Mouse (Mus musculus) midbrain, embryonic 15.5 days (tissue): ENCODE measurements around the gene Abl2. TPM values are rescaled to one million over a fixed set of nuclear protein-coding genes. Genes with fewer than 3 reads are reported as not detected.

Experiments
- ATAC-seq: fragments of 200-750 bp; cut with Nextera tagmentation; replicated peaks from 2 replicates; pipeline ENCODE4 v1.8.0; 2017; ENCODE audit warnings: moderate TSS enrichment
- H3K27ac ChIP-seq: fragments of 300-500 bp; sonication (generic); 2 replicates; pipeline ENCODE4 v1.5.1; 2015; ENCODE audit warnings: mild to moderate bottlenecking, inconsistent platforms
- H3K27me3 ChIP-seq: fragments of 300-500 bp; sonication (generic); replicated peaks from 2 replicates; pipeline ENCODE4 v1.6.1; 2015; ENCODE audit warnings: inconsistent platforms
- H3K36me3 ChIP-seq: fragments of 300-500 bp; sonication (generic); replicated peaks from 2 replicates; pipeline ENCODE4 v1.6.1; 2015; ENCODE audit warnings: inconsistent platforms
- H3K4me1 ChIP-seq: fragments of 300-500 bp; sonication (generic); 2 replicates; pipeline ENCODE4 v1.6.1; 2015; ENCODE audit warnings: inconsistent platforms
- H3K4me2 ChIP-seq: fragments of 300-500 bp; sonication (generic); 2 replicates; pipeline ENCODE4 v1.6.1; 2015; ENCODE audit warnings: inconsistent platforms, mild to moderate bottlenecking, moderate library complexity
- H3K4me3 ChIP-seq: fragments of 300-500 bp; sonication (generic); 2 replicates; pipeline ENCODE4 v1.5.1; 2015; ENCODE audit warnings: mild to moderate bottlenecking, inconsistent platforms
- H3K9ac ChIP-seq: fragments of 300-500 bp; sonication (generic); 2 replicates; pipeline ENCODE4 v1.6.1; 2015; ENCODE audit warnings: mild to moderate bottlenecking, inconsistent platforms
- H3K9me3 ChIP-seq: fragments of 300-500 bp; sonication (generic); 2 replicates; pipeline ENCODE4 v1.6.1; 2016; ENCODE audit warnings: inconsistent platforms
- WGBS: fragments of 180-500 bp; shearing (Covaris S2); methylation state at CpG from one replicate; pipeline ENCODE4 v1.1.7; 2015; ENCODE audit warnings: mixed read lengths; 5-methylcytosine and 5-hydroxymethylcytosine counted together
- polyA plus RNA-seq: library from polyadenylated mRNA; unstranded; fragments of >200 nt; fragmentation: Nextera tagmentation; extraction: Ambion mirVana; gene quantifications from 2 replicates; pipeline ENCODE4 v1.2.1, GENCODE M21; 2015

Abl2 gene
- polyA plus RNA-seq, 1 experiment from 2014 or later: 6.8 TPM

DNA sequence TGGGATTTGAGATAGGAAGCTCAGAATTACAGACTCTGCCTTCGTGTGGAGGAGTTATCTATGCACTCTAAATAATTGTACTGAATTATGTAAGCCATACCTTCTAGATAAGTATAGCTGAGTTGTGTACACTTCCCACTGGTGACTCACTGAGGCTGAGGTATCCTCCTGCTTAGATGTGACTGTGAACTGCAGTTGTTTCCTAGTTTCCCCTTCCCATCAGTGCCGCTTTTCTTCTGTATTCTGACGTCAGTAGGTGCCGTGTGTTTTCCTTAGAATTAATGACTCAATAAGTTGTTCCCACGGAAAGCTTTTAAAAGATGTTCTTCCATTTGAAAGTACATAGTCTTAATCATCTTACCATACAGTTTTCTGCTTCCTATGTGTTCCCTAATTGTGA, 34.7 kb downstream of the Abl2 start:
- no peak overlapping the region for H3K4me3 ChIP-seq
- H3K4me1 ChIP-seq: no peaks in the 10 kb centered on the region
- H3K9ac ChIP-seq: no peak overlapping the region
- WGBS: 89% methylated on average over 5 of the region's 5 CpGs
- no peak overlapping the region for H3K4me2 ChIP-seq
- H3K9me3 ChIP-seq: no peaks in the 10 kb centered on the region
- no peaks in the 10 kb centered on the region for H3K36me3 ChIP-seq
- H3K27me3 ChIP-seq: no peaks in the 10 kb centered on the region
- no peak overlapping the region for H3K27ac ChIP-seq
- no peak for ATAC-seq

DNA sequence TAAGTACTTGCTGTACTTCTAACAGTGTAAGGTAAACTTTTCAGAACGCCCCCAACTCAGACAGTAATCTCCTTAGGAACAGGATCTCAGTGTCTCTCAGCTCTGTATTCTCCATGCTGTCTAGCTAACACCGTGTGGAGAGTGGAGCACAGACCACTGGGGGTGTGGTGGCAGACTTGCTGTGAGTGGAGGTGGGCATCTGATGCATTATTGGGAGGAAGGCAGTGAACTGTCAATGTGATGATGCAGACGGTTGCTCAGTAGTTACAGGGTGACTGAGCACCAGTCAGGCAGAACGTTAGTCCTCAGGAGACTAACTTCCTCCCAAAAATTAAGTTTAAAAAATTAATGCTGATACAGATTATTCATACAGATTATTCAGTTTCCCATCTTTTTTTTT, 38.5 kb downstream of the Abl2 start:
- H3K4me1 ChIP-seq: no peaks in the 10 kb centered on the region
- H3K4me2 ChIP-seq: no peak overlapping the region
- H3K9me3 ChIP-seq: no peaks in the 10 kb centered on the region
- no peak overlapping the region for H3K27ac ChIP-seq
- no peak for ATAC-seq
- no peaks in the 10 kb centered on the region for H3K36me3 ChIP-seq
- 77% methylated on average over 4 of the region's 4 CpGs for WGBS
- H3K4me3 ChIP-seq: no peak overlapping the region
- no peaks in the 10 kb centered on the region for H3K27me3 ChIP-seq
- H3K9ac ChIP-seq: no peak overlapping the region

DNA sequence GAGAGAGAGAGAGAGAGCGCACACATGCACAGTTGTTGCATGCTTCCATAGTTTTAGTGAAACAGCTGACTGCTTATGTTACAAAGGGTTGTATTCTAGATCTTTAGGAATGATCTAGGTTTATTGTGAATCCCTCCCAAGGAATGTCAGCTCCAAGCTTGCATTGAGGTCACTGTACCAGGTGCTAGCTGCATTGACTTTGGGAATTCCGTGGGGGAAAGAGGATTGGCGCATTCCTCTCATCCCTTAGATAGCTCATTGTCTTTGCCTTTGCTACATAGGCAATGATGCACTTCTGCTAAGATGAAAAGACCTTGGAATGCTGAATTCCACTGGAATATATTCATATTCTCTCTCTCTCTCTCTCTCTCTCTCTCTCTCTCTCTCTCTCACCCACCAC, 44.0 kb downstream of the Abl2 start:
- Histone ChIP-seq H3K36me3 (no peaks in the 10 kb centered on the region), H3K9ac (no peak overlapping the region), H3K27ac (no peak overlapping the region), H3K27me3 (no peaks in the 10 kb centered on the region), H3K4me3 (no peak overlapping the region), H3K4me1 (no peaks in the 10 kb centered on the region), H3K9me3 (no peaks in the 10 kb centered on the region), H3K4me2 (no peak overlapping the region)
- 76% methylated on average over 3 of the region's 3 CpGs for WGBS
- no peak for ATAC-seq

DNA sequence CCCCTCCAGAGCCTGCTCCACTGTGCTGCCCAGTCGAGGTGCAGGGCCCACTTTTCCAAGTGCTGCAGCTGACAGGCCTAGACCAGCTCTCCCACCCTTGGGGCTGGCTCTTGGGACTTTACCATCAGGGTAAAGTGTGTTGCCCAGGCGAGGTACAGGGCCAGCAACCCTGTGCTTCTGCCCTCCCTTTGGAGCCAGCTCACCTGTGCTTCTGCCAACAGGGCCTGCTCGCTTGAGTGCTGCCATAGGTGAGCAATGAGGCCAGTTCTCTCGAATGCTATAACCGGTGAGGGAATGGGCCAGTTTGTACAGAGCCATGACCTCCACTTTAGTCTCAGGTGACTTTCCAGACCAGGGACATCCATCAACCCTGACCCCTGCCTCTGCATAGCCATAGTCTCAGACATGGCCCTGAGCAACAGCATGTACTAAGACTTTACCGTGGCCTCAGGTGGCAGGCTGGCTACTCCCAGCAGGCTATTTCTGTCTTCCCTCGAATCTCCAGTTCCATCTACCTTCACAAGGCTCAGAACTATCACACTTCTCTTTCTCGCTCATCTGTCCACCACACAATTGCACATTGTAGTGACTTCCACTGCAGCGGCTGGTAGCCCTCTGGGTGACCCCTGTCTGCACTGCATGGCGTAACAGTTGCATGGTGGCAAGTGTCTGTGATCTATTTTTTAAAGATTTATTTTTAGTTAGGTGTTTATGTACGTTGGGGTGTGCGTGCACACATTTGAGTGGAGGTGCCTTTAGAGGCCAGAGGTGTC, 46.7 kb downstream of the Abl2 start:
- peak; percentile 27; the same call in 1 of the 2 replicates for ATAC-seq
- Histone ChIP-seq H3K36me3 (no peaks in the 10 kb centered on the region), H3K4me3 (no peak overlapping the region), H3K4me2 (no peak overlapping the region), H3K27me3 (no peaks in the 10 kb centered on the region), H3K4me1 (no peaks in the 10 kb centered on the region), H3K27ac (no peak overlapping the region), H3K9me3 (no peaks in the 10 kb centered on the region), H3K9ac (no peak overlapping the region)
- 86% methylated on average over 12 of the region's 12 CpGs for WGBS

DNA sequence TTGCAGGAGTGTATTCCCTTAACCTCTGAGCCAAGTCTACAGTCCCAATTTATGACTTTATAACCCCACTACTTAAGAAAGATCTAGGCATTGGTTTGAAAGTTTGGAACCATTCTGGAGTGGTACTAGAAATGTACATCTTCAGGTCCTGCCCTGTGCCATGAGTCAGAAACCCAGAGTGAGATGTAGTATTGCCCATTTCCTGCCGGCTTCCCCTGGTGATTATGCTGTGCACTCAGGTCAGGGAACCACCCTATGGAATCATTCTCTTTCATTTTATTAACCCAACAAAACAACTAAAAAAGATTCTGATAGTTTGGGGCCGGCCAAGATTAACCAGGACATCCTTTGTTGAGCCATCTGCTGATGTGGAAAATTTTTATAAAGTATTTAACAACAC, 47.4 kb downstream of the Abl2 start:
- H3K9me3 ChIP-seq: no peaks in the 10 kb centered on the region
- H3K4me1 ChIP-seq: no peaks in the 10 kb centered on the region
- no peaks in the 10 kb centered on the region for H3K27me3 ChIP-seq
- H3K9ac ChIP-seq: no peak overlapping the region
- no peaks in the 10 kb centered on the region for H3K36me3 ChIP-seq
- H3K27ac ChIP-seq: no peak overlapping the region
- ATAC-seq: no peak
- no peak overlapping the region for H3K4me2 ChIP-seq
- no peak overlapping the region for H3K4me3 ChIP-seq
- 92% methylated on average over 2 of the region's 2 CpGs for WGBS

DNA sequence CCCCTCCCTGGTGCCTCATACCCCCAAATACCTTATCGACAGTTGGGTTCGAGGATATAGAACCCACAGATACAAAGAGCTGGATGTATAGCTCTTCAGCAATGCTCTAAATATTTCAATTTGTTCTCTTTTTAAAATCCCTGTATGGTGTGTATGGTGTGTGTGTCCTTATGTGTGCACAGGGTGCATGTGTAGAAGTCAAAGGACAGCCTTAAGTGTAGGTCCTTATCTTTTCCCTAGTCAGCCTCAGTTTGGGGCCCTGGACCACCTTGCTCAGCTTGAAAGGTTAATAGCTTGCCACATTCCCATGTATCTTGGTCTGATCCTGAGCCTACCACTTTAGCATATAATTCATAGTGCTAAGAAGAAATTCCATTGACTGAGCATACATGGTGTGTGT, 49.9 kb downstream of the Abl2 start:
- ATAC-seq: no peak
- Histone ChIP-seq H3K4me2 (no peak overlapping the region), H3K27ac (no peak overlapping the region), H3K27me3 (no peaks in the 10 kb centered on the region), H3K4me1 (0 out of 2 replicates have a peak, but pooled peaks cover 2% of the 10 kb centered on the region), H3K9ac (no peak overlapping the region), H3K36me3 (no peaks in the 10 kb centered on the region), H3K4me3 (no peak overlapping the region), H3K9me3 (no peaks in the 10 kb centered on the region)
- 65% methylated on average over 2 of the region's 2 CpGs for WGBS

DNA sequence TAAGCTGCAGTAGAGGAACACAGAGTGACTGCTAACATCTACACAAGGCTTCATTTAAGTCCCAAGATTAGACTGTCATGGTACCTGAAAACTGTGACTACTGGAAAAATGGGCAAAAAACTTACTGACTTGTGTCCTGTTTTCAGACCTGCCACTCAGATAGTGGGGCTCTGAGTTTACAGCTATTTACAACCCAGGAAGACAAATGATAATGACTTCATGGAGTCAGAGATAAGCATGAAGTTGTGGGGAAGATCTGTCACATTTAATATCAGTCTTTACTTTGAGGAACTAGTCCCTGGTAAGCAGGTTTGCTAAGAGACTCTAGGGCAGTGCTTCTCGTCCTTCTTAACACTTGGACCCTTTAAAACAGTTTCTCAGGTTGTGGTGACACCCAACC, 51.7 kb downstream of the Abl2 start:
- Histone ChIP-seq H3K4me1 (peaks cover 12% of the 10 kb centered on the region), H3K9me3 (no peaks in the 10 kb centered on the region), H3K36me3 (no peaks in the 10 kb centered on the region), H3K4me2 (no peak overlapping the region), H3K4me3 (no peak overlapping the region), H3K9ac (no peak overlapping the region), H3K27ac (no peak overlapping the region), H3K27me3 (no peaks in the 10 kb centered on the region)
- no peak for ATAC-seq
- WGBS: 98% methylated on average over 1 of the region's 1 CpGs

DNA sequence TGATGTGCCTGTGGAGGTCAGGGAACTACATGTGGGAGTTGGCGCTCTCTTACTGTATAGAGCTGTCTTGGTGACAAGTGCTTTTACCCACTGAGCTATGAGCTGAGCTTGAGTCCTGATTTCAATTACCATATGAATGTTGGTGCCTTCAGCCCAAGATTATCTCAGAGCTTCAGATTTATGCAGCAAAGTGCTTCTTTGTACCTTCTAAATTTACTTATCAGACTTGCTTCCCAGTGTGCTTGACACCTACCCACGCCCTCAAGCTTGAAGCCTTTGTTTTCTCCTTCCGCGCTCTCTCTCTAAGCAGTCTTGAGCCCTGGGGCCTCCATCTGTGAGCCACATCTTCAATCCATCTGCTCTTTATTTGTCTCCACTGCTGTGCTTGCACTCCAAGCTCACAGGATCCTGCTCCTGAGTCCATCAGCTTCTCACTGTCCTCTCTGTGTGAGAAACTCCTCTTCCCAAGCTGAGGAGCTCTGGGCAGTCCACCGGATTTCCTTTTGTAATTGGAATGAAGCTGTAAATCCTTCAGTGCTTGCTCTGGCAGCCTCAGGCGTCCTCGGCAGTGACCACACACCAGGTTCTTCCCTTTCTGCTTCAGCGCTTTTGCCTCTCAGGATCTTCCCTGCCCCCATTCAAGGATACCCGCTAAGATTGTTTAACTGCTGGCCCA, 55.4 kb downstream of the Abl2 start:
- no peak overlapping the region for H3K9ac ChIP-seq
- no peaks in the 10 kb centered on the region for H3K9me3 ChIP-seq
- ATAC-seq: peak; percentile 72
- H3K4me1 ChIP-seq: peaks cover 26% of the 10 kb centered on the region
- no peaks in the 10 kb centered on the region for H3K36me3 ChIP-seq
- no peaks in the 10 kb centered on the region for H3K27me3 ChIP-seq
- H3K27ac ChIP-seq: peak overlapping the region; percentile 67
- H3K4me2 ChIP-seq: no peak overlapping the region; the same call in 1 of the 2 replicates
- no peak overlapping the region for H3K4me3 ChIP-seq
- 4% methylated on average over 9 of the region's 9 CpGs for WGBS

DNA sequence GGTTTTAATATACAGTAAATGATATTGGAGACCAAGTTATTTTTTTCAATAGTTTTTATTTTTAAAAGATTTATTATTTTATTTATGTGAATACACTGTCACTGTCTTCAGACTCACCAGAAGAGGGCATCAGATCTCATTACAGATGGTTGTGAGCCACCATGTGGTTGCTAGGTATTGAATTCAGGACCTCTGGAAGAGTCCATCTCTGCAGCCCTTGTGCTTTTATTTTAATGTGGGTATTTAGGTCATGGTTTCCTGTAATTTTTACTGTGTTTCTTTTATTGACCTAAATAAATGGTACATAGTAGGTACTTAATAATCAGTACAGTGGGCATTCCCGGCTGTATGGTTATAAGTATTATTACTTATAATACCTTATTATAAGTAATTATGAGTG, 56.1 kb downstream of the Abl2 start:
- Histone ChIP-seq H3K9ac (no peak overlapping the region), H3K4me3 (no peak overlapping the region), H3K27ac (no peak overlapping the region), H3K27me3 (no peaks in the 10 kb centered on the region), H3K4me2 (no peak overlapping the region), H3K9me3 (no peaks in the 10 kb centered on the region), H3K36me3 (no peaks in the 10 kb centered on the region), H3K4me1 (peaks cover 26% of the 10 kb centered on the region)
- ATAC-seq: no peak
- WGBS: 83% methylated on average over 1 of the region's 1 CpGs

DNA sequence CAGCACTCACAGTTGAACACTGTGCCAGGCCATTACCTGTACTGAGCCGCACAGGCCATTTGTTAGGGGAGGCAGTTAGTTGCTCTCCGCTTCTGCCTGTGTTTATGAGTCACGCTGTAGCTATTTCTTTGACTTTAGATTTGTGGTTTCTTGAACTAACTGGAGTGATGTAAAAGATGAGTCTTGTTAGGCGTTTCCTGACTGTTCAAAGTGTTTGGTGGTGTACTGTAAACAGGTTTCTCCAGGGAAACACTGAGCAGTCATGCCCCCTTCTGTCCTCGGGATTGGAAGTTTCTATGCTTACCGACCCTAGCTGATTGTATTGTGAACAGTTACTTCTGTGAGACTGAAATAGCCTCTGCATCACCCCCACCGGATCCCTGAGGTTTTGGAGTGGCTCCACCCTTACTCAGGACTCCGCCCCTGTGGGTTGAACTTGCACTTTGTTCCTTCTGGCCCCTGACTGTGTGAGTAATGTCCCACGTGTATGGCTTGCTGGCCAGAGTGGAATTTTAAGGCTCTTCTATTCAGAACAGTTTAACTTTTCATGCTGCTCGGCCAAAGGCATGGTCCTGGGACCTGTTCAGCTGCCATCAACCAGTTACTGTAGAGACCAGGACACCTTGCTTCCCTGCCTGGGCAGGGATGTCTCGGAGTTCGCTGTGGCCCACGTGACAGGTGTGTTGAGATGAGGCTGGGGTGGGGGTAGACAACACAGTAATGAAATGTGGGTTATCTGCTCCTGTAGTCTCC, 57.0 kb downstream of the Abl2 start:
- H3K4me2 ChIP-seq: no peak overlapping the region

DNA sequence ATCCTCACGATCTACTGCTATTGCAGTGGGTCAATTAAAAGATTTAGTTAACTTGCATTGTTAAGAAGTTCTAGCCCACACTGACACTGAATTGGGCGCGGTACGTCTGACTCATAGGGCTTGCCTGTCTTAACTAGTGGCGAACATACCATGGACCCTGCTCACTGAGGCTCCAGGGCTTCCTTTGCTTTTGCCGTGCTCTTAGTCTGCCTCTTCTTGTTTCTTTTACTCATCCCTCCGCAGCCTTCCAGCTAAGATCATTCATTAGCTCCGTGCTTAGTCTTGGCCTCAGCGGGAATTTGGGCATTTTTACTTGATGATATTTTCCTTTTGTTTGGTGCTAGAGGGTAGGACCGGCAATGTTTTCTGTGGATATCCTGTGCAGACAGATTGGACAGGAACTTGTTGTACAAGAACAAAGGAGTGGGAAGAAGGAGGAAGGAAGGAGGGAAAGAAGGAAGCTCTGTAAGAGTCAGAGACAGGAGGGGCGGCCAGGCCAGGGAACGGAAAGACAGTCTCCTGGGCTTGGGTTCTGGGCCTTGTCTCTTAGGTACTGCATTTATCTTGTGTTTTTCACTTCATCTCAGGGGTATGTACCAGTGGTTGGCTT, 58.5 kb downstream of the Abl2 start:
- Histone ChIP-seq H3K9ac (no peak overlapping the region), H3K27ac (no peak overlapping the region), H3K9me3 (no peaks in the 10 kb centered on the region), H3K36me3 (no peaks in the 10 kb centered on the region), H3K4me2 (no peak overlapping the region), H3K27me3 (no peaks in the 10 kb centered on the region), H3K4me1 (peaks cover 26% of the 10 kb centered on the region), H3K4me3 (no peak overlapping the region)
- no peak for ATAC-seq
- 43% methylated on average over 12 of the region's 12 CpGs for WGBS

More for the DNA sequence above, 57.0 kb downstream of the Abl2 start:
- H3K27ac ChIP-seq: no peak overlapping the region
- H3K27me3 ChIP-seq: no peaks in the 10 kb centered on the region
- H3K36me3 ChIP-seq: no peaks in the 10 kb centered on the region
- H3K9me3 ChIP-seq: no peaks in the 10 kb centered on the region
- H3K9ac ChIP-seq: no peak overlapping the region
- H3K4me3 ChIP-seq: no peak overlapping the region
- 24% methylated on average over 13 of the region's 13 CpGs for WGBS
- H3K4me1 ChIP-seq: peaks cover 26% of the 10 kb centered on the region
- ATAC-seq: no peak

DNA sequence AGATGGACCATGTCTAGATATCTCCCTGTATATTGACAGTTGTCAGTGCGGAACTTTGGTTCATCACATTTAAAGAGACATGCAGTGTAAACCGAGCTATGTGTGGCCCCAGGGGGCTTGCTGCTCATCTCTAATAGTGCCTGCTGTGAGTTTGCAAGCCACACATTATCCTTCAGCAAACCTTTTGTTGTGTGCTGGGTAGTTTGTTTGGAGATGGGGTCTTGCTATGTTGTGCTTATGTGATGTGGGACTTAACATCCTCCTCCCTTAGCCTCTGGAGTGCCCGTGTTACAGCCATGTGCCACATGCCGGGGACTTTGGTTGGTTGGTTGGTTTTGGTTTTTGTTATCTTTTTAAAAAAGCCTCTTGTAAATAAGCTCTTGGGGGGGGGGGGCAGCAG, 59.2 kb downstream of the Abl2 start:
- no peak overlapping the region for H3K27ac ChIP-seq
- H3K4me2 ChIP-seq: no peak overlapping the region
- H3K9me3 ChIP-seq: no peaks in the 10 kb centered on the region
- H3K9ac ChIP-seq: no peak overlapping the region
- 54% methylated on average over 4 of the region's 4 CpGs for WGBS
- no peak overlapping the region for H3K4me3 ChIP-seq
- H3K27me3 ChIP-seq: no peaks in the 10 kb centered on the region
- no peaks in the 10 kb centered on the region for H3K36me3 ChIP-seq
- ATAC-seq: no peak
- H3K4me1 ChIP-seq: peaks cover 26% of the 10 kb centered on the region
